Mouse (Mus musculus) stomach, postnatal 0 days (tissue): ENCODE data around the gene Elavl2. TPM values are rescaled to one million over a fixed set of nuclear protein-coding genes. Genes with fewer than 3 reads are reported as not detected.

ENCODE experiments used
- ATAC-seq: fragments of 200-750 bp; cut with Nextera tagmentation; 2 replicates; pipeline ENCODE4 v1.8.0; 2017; ENCODE audit not compliant: low FRiP score, low TSS enrichment
- DNase-seq: peaks from one replicate; pipeline ENCODE4 v3.0.0-alpha.2; 2016; ENCODE audit warnings: low spot score
- H3K27ac ChIP-seq: fragments of 300-500 bp; sonication (generic); replicated peaks from 2 replicates; pipeline ENCODE4 v1.5.1; 2014; ENCODE audit warnings: mild to moderate bottlenecking, control low read depth
- H3K27me3 ChIP-seq: fragments of 300-500 bp; sonication (generic); 2 replicates; pipeline ENCODE4 v1.6.1; 2014; ENCODE audit warnings: low read length; ENCODE audit not compliant: control insufficient read depth, insufficient read depth
- H3K36me3 ChIP-seq: fragments of 300-500 bp; sonication (generic); 2 replicates; pipeline ENCODE4 v1.6.1; 2014; ENCODE audit warnings: low read length, mixed read lengths; ENCODE audit not compliant: control insufficient read depth, insufficient read depth
- H3K4me1 ChIP-seq: fragments of 300-500 bp; sonication (generic); replicated peaks from 2 replicates; pipeline ENCODE4 v1.6.1; 2014; ENCODE audit warnings: antibody characterized with exemption; ENCODE audit not compliant: control insufficient read depth, insufficient read depth
- H3K4me2 ChIP-seq: fragments of 300-500 bp; sonication (generic); replicated peaks from 2 replicates; pipeline ENCODE4 v1.6.1; 2014; ENCODE audit warnings: low read depth, mild to moderate bottlenecking, control low read depth, moderate library complexity
- H3K4me3 ChIP-seq: fragments of 300-500 bp; sonication (generic); 2 replicates; pipeline ENCODE4 v1.5.1; 2014; ENCODE audit warnings: low read depth, low read length, control low read depth
- H3K9ac ChIP-seq: fragments of 300-500 bp; sonication (generic); 2 replicates; pipeline ENCODE4 v1.6.1; 2014; ENCODE audit warnings: mild to moderate bottlenecking, low read length, control low read depth, mixed read lengths
- H3K9me3 ChIP-seq: fragments of 300-500 bp; sonication (generic); 2 replicates; pipeline ENCODE4 v1.6.1; 2016; ENCODE audit warnings: low read length; ENCODE audit not compliant: control insufficient read depth
- CTCF ChIP-seq: IDR thresholded peaks from 2 replicates; pipeline ENCODE4 v1.5.1; 2016; ENCODE audit warnings: antibody characterized with exemption, low read depth, mild to moderate bottlenecking, moderate library complexity
- EP300 ChIP-seq: optimal IDR thresholded peaks from 2 replicates; pipeline ENCODE3; 2016; ENCODE audit warnings: antibody characterized with exemption
- WGBS: fragments of 180-500 bp; shearing (Covaris S2); extraction: QIAGEN DNeasy Blood & Tissue Kit; methylation state at CpG from one replicate; pipeline ENCODE4 v1.1.7; 2014; 5-methylcytosine and 5-hydroxymethylcytosine counted together
- polyA plus RNA-seq: library from polyadenylated mRNA; unstranded; fragments of >200 nt; fragmentation: Nextera tagmentation; extraction: Ambion mirVana; gene quantifications from 2 replicates; pipeline ENCODE4 v1.2.1, GENCODE M21; 2015

The Elavl2 gene
- polyA plus RNA-seq, 1 experiment from 2014 or later, result 1.5 TPM

GRCm38 (mm10) chr4:91297706-91298105 is 102.9 kb downstream of the Elavl2 start:
- TF ChIP-seq EP300 (no peak), CTCF (no peak)
- DNase-seq, result no peak
- H3K27ac ChIP-seq, result no peak overlapping the region

GRCm38 (mm10) chr4:91295317-91295716 is 105.3 kb downstream of the Elavl2 start:
- H3K27me3 ChIP-seq, result no peaks in the 10 kb centered on the region
- no peak overlapping the region for H3K4me2 ChIP-seq
- DNase-seq, result no peak
- no peak overlapping the region for H3K27ac ChIP-seq
- ATAC-seq, result no peak
- no peaks in the 10 kb centered on the region for H3K9me3 ChIP-seq
- 63% methylated on average over 4 of the region's 4 CpGs for WGBS
- no peaks in the 10 kb centered on the region for H3K4me1 ChIP-seq
- TF ChIP-seq CTCF (no peak), EP300 (no peak)
- no peak overlapping the region for H3K9ac ChIP-seq
- no peaks in the 10 kb centered on the region for H3K36me3 ChIP-seq
- H3K4me3 ChIP-seq, result no peak overlapping the region

More at GRCm38 (mm10) chr4:91297706-91298105, 102.9 kb downstream of the Elavl2 start:
- no peaks in the 10 kb centered on the region for H3K27me3 ChIP-seq
- no peak for ATAC-seq
- H3K9me3 ChIP-seq, result no peaks in the 10 kb centered on the region
- no peak overlapping the region for H3K4me2 ChIP-seq
- H3K4me3 ChIP-seq, result no peak overlapping the region
- H3K4me1 ChIP-seq, result no peaks in the 10 kb centered on the region
- H3K36me3 ChIP-seq, result no peaks in the 10 kb centered on the region
- H3K9ac ChIP-seq, result no peak overlapping the region

GRCm38 (mm10) chr4:91291526-91291925 is 109.1 kb downstream of the Elavl2 start:
- no peaks in the 10 kb centered on the region for H3K27me3 ChIP-seq
- H3K4me3 ChIP-seq, result no peak overlapping the region
- ATAC-seq, result no peak
- no peak overlapping the region for H3K9ac ChIP-seq
- no peak for DNase-seq
- H3K4me2 ChIP-seq, result no peak overlapping the region
- no peaks in the 10 kb centered on the region for H3K4me1 ChIP-seq
- 85% methylated on average over 1 of the region's 1 CpGs for WGBS
- TF ChIP-seq CTCF, result no peak
- TF ChIP-seq EP300, result no peak
- no peaks in the 10 kb centered on the region for H3K36me3 ChIP-seq
- no peaks in the 10 kb centered on the region for H3K9me3 ChIP-seq
- no peak overlapping the region for H3K27ac ChIP-seq

- Histone ChIP-seq H3K4me2 (no peak overlapping the region), H3K27ac (no peak overlapping the region), H3K27me3 (no peaks in the 10 kb centered on the region), H3K36me3 (no peaks in the 10 kb centered on the region), H3K4me1 (no peaks in the 10 kb centered on the region), H3K4me3 (no peak overlapping the region), H3K9ac (no peak overlapping the region), H3K9me3 (no peaks in the 10 kb centered on the region)
- 76% methylated on average over 1 of the region's 1 CpGs for WGBS
- DNase-seq (no peak), ATAC-seq (no peak)
- TF ChIP-seq CTCF, result no peak
- TF ChIP-seq EP300, result no peak
Measured at GRCm38 (mm10) chr4:91290373-91290772, 110.2 kb downstream of the Elavl2 start.

- Histone ChIP-seq H3K4me2 (no peak overlapping the region), H3K27me3 (no peaks in the 10 kb centered on the region), H3K4me3 (no peak overlapping the region), H3K36me3 (no peaks in the 10 kb centered on the region), H3K9ac (no peak overlapping the region), H3K27ac (no peak overlapping the region), H3K4me1 (no peaks in the 10 kb centered on the region), H3K9me3 (no peaks in the 10 kb centered on the region)
- DNase-seq (no peak), ATAC-seq (no peak)
- 68% methylated on average over 1 of the region's 1 CpGs for WGBS
- TF ChIP-seq CTCF, result 0 out of 2 replicates have a peak, but pooled peaks have one; percentile 4
- TF ChIP-seq EP300, result no peak
Measured at GRCm38 (mm10) chr4:91289151-91289550, 111.4 kb downstream of the Elavl2 start.

GRCm38 (mm10) chr4:91268390-91268789 is 132.2 kb downstream of the Elavl2 start:
- WGBS, result 63% methylated on average over 1 of the region's 1 CpGs
- no peak for ATAC-seq

More at GRCm38 (mm10) chr4:91268390-91268789, 132.2 kb downstream of the Elavl2 start:
- H3K4me3 ChIP-seq, result no peak overlapping the region
- H3K9ac ChIP-seq, result no peak overlapping the region
- H3K27me3 ChIP-seq, result no peaks in the 10 kb centered on the region
- no peaks in the 10 kb centered on the region for H3K36me3 ChIP-seq
- no peak overlapping the region for H3K27ac ChIP-seq
- no peak overlapping the region for H3K4me2 ChIP-seq
- DNase-seq, result no peak
- no peaks in the 10 kb centered on the region for H3K9me3 ChIP-seq
- no peak for TF ChIP-seq CTCF
- no peak for TF ChIP-seq EP300
- H3K4me1 ChIP-seq, result no peaks in the 10 kb centered on the region
